Mouse (Mus musculus): Measurements from ENCODE around the gene Fam111a.
A peak's percentile ranks its signal among the peaks of the same experiment; 100 is the strongest.

Gene Fam111a

GRCm38 (mm10) chr19:12558219-12558618 lies 12.7 kb downstream of the Fam111a start:
- no peak for DNase-seq (ENCODE audit: low spot score)

GRCm38 (mm10) chr19:12564197-12564596 lies 18.7 kb downstream of the Fam111a start:
- no peak for DNase-seq (ENCODE audit: low spot score)

- DNase-seq (ENCODE audit: low spot score) = no peak
Observed at GRCm38 (mm10) chr19:12567011-12567410, 21.5 kb downstream of the Fam111a start.

GRCm38 (mm10) chr19:12570866-12571265 lies 25.3 kb downstream of the Fam111a start:
- DNase-seq (ENCODE audit: low spot score) = no peak

GRCm38 (mm10) chr19:12571687-12572086 lies 26.1 kb downstream of the Fam111a start:
- DNase-seq (ENCODE audit: low spot score) = no peak

GRCm38 (mm10) chr19:12572614-12573265 lies 27.2 kb downstream of the Fam111a start:
- DNase-seq (ENCODE audit: low spot score) = no peak

GRCm38 (mm10) chr19:12573266-12574011 lies 27.9 kb downstream of the Fam111a start:
- peak; percentile 90 for DNase-seq (ENCODE audit: low spot score)

- no peak for DNase-seq (ENCODE audit: low spot score)
Observed at GRCm38 (mm10) chr19:12574012-12574407, 28.5 kb downstream of the Fam111a start.

GRCm38 (mm10) chr19:12575107-12575506 lies 29.6 kb downstream of the Fam111a start:
- peak; percentile 27 for DNase-seq (ENCODE audit: low spot score)

- no peak for DNase-seq (ENCODE audit: low spot score)
Observed at GRCm38 (mm10) chr19:12575514-12575913, 30.0 kb downstream of the Fam111a start.

- no peak for DNase-seq (ENCODE audit: low spot score)
Observed at GRCm38 (mm10) chr19:12576639-12577038, 31.1 kb downstream of the Fam111a start.

GRCm38 (mm10) chr19:12585310-12585709 lies 39.8 kb downstream of the Fam111a start:
- no peak for DNase-seq (ENCODE audit: low spot score)

GRCm38 (mm10) chr19:12591908-12592307 lies 46.4 kb downstream of the Fam111a start:
- DNase-seq (ENCODE audit: low spot score) = peak; percentile 91

- DNase-seq (ENCODE audit: low spot score) = no peak
Observed at GRCm38 (mm10) chr19:12595135-12595529, 49.6 kb downstream of the Fam111a start.

GRCm38 (mm10) chr19:12595530-12596289 lies 50.2 kb downstream of the Fam111a start:
- DNase-seq (ENCODE audit: low spot score) = peak; percentile 84

- DNase-seq (ENCODE audit: low spot score) = no peak
Observed at GRCm38 (mm10) chr19:12596290-12597072, 50.9 kb downstream of the Fam111a start.

- DNase-seq (ENCODE audit: low spot score) = no peak
Observed at GRCm38 (mm10) chr19:12597073-12597405, 51.5 kb downstream of the Fam111a start.

- no peak for DNase-seq (ENCODE audit: low spot score)
Observed at GRCm38 (mm10) chr19:12598674-12599073, 53.1 kb downstream of the Fam111a start.

- no peak for DNase-seq (ENCODE audit: low spot score)
Observed at GRCm38 (mm10) chr19:12599674-12600073, 54.1 kb downstream of the Fam111a start, which contains the start of gene Gm4952. TSS of gene Gm4952 (plus strand) at chr19:12599974.

GRCm38 (mm10) chr19:12600684-12601480 lies 55.3 kb downstream of the Fam111a start:
- no peak for DNase-seq (ENCODE audit: low spot score)

- peak; percentile 55 for DNase-seq (ENCODE audit: low spot score)
Observed at GRCm38 (mm10) chr19:12608336-12608735, 62.8 kb downstream of the Fam111a start.

Data from adipocyte (in vitro differentiated cells).